Mouse (Mus musculus) embryonic facial prominence, embryonic 13.5 days (tissue): ENCODE results near the gene Adamts9. TPM values are rescaled to one million over a fixed set of nuclear protein-coding genes. Genes with fewer than 3 reads are reported as not detected.

Experiments used
- ATAC-seq: fragments of 200-750 bp; cut with Nextera tagmentation; 2 replicates; pipeline ENCODE4 v1.8.0; 2017; ENCODE audit warnings: low read depth; ENCODE audit not compliant: insufficient number of reproducible peaks, insufficient read depth, low FRiP score, low TSS enrichment
- H3K27ac ChIP-seq: fragments of 300-500 bp; sonication (generic); 2 replicates; pipeline ENCODE4 v1.5.1; 2015; ENCODE audit warnings: moderate library complexity, mild to moderate bottlenecking, inconsistent platforms
- H3K27me3 ChIP-seq: fragments of 300-500 bp; sonication (generic); 2 replicates; pipeline ENCODE4 v1.6.1; 2015; ENCODE audit warnings: mild to moderate bottlenecking, inconsistent platforms
- H3K36me3 ChIP-seq: fragments of 300-500 bp; sonication (generic); 2 replicates; pipeline ENCODE4 v1.6.1; 2015; ENCODE audit warnings: mild to moderate bottlenecking, inconsistent platforms
- H3K4me1 ChIP-seq: fragments of 300-500 bp; sonication (generic); 2 replicates; pipeline ENCODE4 v1.6.1; 2015; ENCODE audit warnings: inconsistent platforms
- H3K4me2 ChIP-seq: fragments of 300-500 bp; sonication (generic); 2 replicates; pipeline ENCODE4 v1.6.1; 2015; ENCODE audit warnings: moderate library complexity, mild to moderate bottlenecking, inconsistent platforms
- H3K4me3 ChIP-seq: fragments of 300-500 bp; sonication (generic); 2 replicates; pipeline ENCODE4 v1.5.1; 2015; ENCODE audit warnings: mild to moderate bottlenecking, inconsistent platforms
- H3K9ac ChIP-seq: fragments of 300-500 bp; sonication (generic); 2 replicates; pipeline ENCODE4 v1.6.1; 2015; ENCODE audit warnings: mild to moderate bottlenecking, inconsistent platforms
- H3K9me3 ChIP-seq: fragments of 300-500 bp; sonication (generic); 2 replicates; pipeline ENCODE4 v1.6.1; 2016; ENCODE audit warnings: inconsistent platforms
- WGBS: fragments of 180-500 bp; shearing (Covaris S2); methylation state at CpG from one replicate; pipeline ENCODE4 v1.1.7; 2015; ENCODE audit warnings: mixed read lengths; 5-methylcytosine and 5-hydroxymethylcytosine counted together
- polyA plus RNA-seq: library from polyadenylated mRNA; unstranded; fragments of >200 nt; fragmentation: Nextera tagmentation; extraction: Ambion mirVana; gene quantifications from 2 replicates; pipeline ENCODE4 v1.2.1, GENCODE M21; 2015

Adamts9 gene
- polyA plus RNA-seq, 1 experiment from 2014 or later = 6.3 TPM

DNA sequence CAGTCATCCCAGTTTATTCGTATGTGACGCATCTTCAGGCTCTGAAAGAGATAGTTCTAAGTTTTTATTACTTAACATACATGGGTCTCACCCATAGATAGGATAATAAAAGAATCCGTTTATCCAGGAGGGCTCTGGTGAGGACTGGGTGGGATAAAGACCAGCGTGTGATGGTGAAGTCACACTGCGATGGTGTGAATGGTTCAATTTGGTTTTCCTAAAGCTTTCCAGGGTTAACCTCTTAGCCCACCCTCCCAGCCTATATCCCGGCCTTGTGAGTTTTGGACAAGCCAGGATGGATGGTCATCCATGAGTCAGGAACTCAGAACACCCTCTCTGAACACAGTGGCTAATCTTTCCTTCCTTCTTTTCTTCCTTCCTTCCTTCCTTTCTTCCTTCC is 17.7 kb upstream of the Adamts9 start:
- no peak overlapping the region for H3K27ac ChIP-seq
- H3K27me3 ChIP-seq = no peaks in the 10 kb centered on the region
- H3K36me3 ChIP-seq = no peaks in the 10 kb centered on the region
- no peak overlapping the region for H3K9ac ChIP-seq
- H3K4me3 ChIP-seq = no peak overlapping the region
- H3K4me2 ChIP-seq = no peak overlapping the region
- peaks cover 6% of the 10 kb centered on the region; the same call in 1 of the 2 replicates for H3K4me1 ChIP-seq
- H3K9me3 ChIP-seq = no peaks in the 10 kb centered on the region
- 93% methylated on average over 6 of the region's 6 CpGs for whole genome bisulfite sequencing
- no peak for ATAC-seq

DNA sequence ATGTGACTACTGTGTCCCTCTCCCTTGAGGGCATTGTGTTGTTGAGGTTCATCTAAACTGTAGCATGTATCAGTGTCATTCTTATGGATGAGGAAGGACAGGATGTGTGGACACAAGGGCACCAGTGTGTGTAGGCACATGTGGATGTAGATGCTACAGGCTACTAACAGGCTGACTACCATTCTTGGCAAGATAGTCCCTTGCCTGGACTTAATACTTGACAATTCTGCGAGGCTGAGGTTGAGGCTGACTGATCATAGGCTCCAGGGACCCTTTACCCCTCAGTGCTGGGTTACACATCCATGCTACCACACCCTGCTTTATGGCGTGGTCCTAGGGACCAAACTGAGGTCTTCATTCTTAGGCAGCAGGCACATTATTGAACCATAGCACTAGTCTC is 16.1 kb upstream of the Adamts9 start:
- H3K4me1 ChIP-seq = peaks cover 6% of the 10 kb centered on the region; the same call in 1 of the 2 replicates
- no peaks in the 10 kb centered on the region for H3K9me3 ChIP-seq
- no peaks in the 10 kb centered on the region for H3K27me3 ChIP-seq
- no peaks in the 10 kb centered on the region for H3K36me3 ChIP-seq
- H3K4me3 ChIP-seq = no peak overlapping the region
- no peak overlapping the region for H3K4me2 ChIP-seq
- ATAC-seq = no peak
- 66% methylated on average over 2 of the region's 2 CpGs for WGBS
- H3K27ac ChIP-seq = no peak overlapping the region
- H3K9ac ChIP-seq = no peak overlapping the region

DNA sequence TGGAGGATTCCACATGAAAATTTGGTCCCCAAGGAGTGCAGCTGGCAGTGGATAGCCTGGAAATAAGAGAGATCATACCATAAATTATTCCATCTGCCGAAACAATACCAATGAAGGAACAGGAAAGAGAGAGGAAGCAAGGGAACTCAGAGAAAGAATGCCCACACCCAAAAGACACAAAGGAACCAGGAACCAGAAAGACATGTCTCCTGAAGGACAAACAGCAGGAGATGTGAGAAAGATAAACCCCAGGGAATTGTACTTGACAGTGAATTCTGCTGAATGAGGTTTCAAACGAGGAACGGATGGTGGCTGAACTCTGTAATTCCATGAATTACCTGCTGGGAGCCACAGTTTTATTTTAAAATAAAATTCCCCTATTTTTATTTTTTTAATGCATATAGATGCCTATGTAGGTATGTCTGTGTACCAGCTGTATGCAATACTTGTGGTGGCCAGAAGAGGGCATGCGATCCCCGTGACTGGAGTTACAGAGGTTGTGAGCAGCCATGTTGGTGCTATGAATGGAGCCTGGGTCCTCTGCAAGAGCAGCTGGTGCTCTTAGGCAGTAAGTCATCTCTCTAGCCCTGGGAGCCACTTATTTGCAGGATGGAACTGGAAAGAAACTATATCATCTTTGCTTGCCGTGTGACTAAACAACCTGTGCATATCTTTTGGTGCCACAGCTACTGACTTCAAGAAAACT is 4.2 kb upstream of the Adamts9 start:
- Histone ChIP-seq H3K9ac (no peak overlapping the region), H3K27ac (no peak overlapping the region), H3K4me3 (no peak overlapping the region), H3K4me2 (no peak overlapping the region), H3K36me3 (no peaks in the 10 kb centered on the region), H3K4me1 (peaks cover 12% of the 10 kb centered on the region; the same call in 1 of the 2 replicates), H3K27me3 (peaks cover 25% of the 10 kb centered on the region), H3K9me3 (peaks cover 6% of the 10 kb centered on the region; the same call in 1 of the 2 replicates)
- WGBS = 85% methylated on average over 6 of the region's 6 CpGs
- no peak for ATAC-seq

DNA sequence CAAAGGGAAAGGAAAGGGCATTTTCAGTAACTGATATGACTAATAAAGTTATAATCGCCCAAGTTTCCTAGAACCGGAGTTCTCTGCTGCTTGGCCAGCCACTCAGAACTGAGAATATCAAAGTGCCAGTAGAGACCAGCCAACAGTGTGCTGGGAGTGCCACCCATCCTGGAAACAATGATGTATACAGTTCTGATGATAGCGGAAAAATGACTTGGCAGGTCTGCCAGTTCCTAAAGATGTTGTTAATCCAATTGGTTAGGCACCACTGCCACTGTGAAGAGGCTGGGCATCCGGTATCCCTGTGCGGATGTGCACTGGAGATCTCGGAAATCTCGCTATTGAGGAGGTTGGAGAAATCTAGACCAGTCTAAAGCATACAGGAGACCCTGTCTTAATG is 1.4 kb upstream of the Adamts9 start:
- ATAC-seq = no peak
- WGBS = 43% methylated on average over 7 of the region's 7 CpGs
- Histone ChIP-seq H3K9ac (no peak overlapping the region), H3K27ac (no peak overlapping the region), H3K4me1 (peaks cover 33% of the 10 kb centered on the region), H3K4me2 (no peak overlapping the region), H3K4me3 (no peak overlapping the region), H3K36me3 (no peaks in the 10 kb centered on the region), H3K27me3 (peaks cover 25% of the 10 kb centered on the region), H3K9me3 (peaks cover 5% of the 10 kb centered on the region; the same call in 1 of the 2 replicates)

DNA sequence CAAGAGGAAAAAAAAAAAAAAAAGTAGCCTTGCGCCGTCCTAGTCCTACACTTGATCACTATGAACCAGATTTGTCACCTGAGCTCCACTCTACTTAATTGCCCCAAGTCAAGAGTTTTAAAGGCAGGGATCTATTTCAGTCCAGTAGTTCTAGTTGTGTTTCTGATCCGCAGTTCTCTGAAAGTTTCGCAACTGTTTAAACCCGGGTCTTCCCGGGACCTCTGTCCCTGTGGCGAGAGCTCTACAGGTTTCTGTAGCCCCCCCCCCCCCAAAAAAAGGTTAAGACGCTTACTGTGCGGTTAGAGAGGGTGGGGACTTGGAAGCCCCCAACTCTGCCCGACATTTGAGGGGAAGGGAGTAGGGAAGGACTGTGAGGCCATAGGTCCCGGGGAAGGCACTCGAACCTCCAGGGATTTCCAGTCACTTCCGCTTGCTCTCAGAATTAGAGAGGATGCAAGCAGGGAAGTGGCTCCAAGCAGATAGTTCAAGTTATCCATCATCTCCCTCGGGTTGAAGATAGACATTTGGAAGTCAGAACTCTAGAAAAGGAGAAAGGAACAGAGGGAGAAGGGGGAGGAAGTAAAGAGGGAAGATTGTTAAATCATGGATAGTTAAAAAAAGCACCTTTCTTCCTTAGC is 875 bp upstream of the Adamts9 start:
- no peak for ATAC-seq
- H3K9me3 ChIP-seq = 0 out of 2 replicates have a peak, but pooled peaks cover 2% of the 10 kb centered on the region
- peaks cover 25% of the 10 kb centered on the region for H3K27me3 ChIP-seq
- peaks cover 34% of the 10 kb centered on the region for H3K4me1 ChIP-seq
- H3K4me3 ChIP-seq = peak overlapping the region; percentile 64
- H3K36me3 ChIP-seq = no peaks in the 10 kb centered on the region
- WGBS = 4% methylated on average over 14 of the region's 14 CpGs
- H3K4me2 ChIP-seq = peak overlapping the region; percentile 97
- no peak overlapping the region for H3K27ac ChIP-seq
- peak overlapping the region; percentile 77; the same call in 1 of the 2 replicates for H3K9ac ChIP-seq

DNA sequence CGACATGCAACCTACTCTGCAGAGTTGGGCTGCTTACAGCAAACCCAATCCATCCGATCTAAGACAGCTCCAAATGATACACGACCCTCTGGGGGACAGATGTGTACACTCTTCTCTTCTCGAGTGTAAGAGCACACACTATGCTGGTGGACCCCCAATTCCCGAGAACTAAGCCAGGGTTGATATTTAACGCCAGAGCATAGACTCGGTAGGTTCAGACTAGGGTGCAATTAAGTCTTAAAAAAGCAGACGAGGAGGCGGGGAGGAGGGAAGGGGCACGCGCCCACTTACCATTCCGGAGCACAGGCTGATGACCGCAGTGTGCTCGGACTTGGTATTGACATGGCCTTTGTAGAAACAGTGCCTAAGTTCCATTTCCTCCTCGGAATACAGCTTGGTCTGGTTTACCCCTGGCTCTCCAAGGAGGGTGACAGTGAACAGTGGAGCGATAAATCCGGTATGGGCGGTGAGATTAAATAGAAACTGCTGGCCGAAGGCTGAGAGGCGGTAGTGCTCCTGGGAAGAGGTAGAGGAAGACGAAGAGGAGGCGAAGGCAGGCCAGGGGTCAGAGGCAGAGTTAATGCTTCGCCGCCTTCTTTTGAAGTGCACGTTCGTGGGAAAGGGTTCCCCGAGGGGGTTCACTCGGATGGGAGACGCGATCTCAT is 1.4 kb downstream of the Adamts9 start:
- H3K9me3 ChIP-seq = no peaks in the 10 kb centered on the region
- peak overlapping the region; percentile 77 for H3K9ac ChIP-seq
- WGBS = under 1% methylated on average over 30 of the region's 30 CpGs
- 0 out of 2 replicates have a peak, but pooled peaks cover 2% of the 10 kb centered on the region for H3K36me3 ChIP-seq
- H3K4me1 ChIP-seq = peaks cover 34% of the 10 kb centered on the region
- ATAC-seq = peak; percentile 27; the same call in 1 of the 2 replicates
- peak overlapping the region; percentile 97 for H3K4me2 ChIP-seq
- peak overlapping the region; percentile 64 for H3K4me3 ChIP-seq
- H3K27me3 ChIP-seq = peaks cover 25% of the 10 kb centered on the region
- H3K27ac ChIP-seq = peak overlapping the region; percentile 73

DNA sequence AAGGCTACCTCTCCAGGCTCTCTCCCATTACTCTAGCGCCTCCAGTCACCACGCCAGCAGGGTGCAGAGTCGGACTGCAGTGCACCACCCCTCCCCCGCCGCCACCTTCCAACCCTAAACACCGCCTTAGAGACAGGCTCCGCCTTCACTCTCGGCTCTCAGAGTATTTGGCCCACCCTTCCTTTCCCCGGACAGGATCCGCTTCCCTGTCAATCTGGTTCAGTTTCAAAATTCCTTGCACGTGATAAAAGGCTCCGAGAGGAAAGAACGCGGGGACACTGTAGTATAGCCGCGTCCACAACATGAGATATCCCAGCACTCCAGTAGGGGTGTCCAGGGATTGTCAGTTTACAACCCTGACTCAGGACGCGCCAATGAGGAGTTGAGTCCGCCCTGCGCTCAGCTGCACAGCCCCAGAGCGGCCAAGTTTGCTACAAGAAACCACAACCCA is 2.0 kb downstream of the Adamts9 start:
- Histone ChIP-seq H3K4me2 (peak overlapping the region; percentile 97), H3K9ac (peak overlapping the region; percentile 77), H3K9me3 (no peaks in the 10 kb centered on the region), H3K27me3 (peaks cover 25% of the 10 kb centered on the region), H3K36me3 (0 out of 2 replicates have a peak, but pooled peaks cover 4% of the 10 kb centered on the region), H3K27ac (peak overlapping the region; percentile 73), H3K4me3 (peak overlapping the region; percentile 64), H3K4me1 (peaks cover 34% of the 10 kb centered on the region)
- peak; percentile 76 for ATAC-seq
- 0% methylated on average over 21 of the region's 21 CpGs for WGBS

DNA sequence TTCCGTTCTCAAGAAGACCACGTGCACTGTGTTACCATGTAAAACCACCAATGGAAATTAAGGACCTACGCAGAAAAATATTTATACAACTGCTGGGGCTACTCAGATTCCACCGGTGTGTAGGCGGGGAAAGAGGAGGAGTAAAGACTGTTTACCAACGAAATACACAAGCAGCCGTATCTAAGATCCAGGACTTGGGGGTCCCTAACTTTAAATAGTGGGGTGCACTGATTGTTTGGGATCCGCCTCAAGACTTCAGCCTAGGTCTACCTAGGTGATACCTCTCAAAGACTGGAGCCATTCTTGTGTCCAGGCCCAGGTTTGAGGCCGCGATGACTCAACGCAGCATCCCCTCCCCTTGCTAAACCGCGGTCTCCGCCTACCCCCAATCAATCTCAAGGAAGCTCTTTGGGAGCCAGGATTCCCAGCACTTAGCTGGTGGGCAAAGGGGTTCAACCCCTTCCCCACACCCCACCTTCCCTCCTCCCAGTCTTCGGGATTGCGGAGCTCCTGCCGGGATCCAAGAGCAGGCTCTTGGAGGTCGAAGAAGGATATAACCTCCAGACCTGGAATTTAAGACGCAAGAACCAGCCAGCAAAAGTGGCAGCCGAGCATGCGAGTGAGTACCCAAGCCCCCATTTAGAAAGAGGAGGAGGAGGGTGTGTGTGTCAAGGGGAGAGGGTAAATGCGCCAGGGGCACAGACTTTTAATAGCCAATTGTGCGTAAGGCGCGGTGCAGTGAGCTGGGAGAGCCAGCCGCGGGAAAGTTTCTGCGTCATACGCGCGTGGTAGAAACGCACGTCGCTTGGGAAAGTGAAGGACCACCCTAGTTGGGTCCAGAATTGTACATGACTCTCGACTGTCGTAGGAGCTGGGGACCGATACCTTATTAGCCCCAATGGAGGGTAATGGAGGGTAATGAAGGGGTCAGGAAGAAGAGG is 2.8 kb downstream of the Adamts9 start:
- Histone ChIP-seq H3K36me3 (0 out of 2 replicates have a peak, but pooled peaks cover 4% of the 10 kb centered on the region), H3K9ac (peak overlapping the region; percentile 77), H3K27ac (peak overlapping the region; percentile 73), H3K27me3 (peaks cover 21% of the 10 kb centered on the region), H3K9me3 (no peaks in the 10 kb centered on the region), H3K4me2 (peak overlapping the region; percentile 97), H3K4me3 (peak overlapping the region; percentile 64), H3K4me1 (peaks cover 34% of the 10 kb centered on the region)
- ATAC-seq = peak; percentile 35; the same call in 1 of the 2 replicates
- under 1% methylated on average over 37 of the region's 37 CpGs for WGBS

DNA sequence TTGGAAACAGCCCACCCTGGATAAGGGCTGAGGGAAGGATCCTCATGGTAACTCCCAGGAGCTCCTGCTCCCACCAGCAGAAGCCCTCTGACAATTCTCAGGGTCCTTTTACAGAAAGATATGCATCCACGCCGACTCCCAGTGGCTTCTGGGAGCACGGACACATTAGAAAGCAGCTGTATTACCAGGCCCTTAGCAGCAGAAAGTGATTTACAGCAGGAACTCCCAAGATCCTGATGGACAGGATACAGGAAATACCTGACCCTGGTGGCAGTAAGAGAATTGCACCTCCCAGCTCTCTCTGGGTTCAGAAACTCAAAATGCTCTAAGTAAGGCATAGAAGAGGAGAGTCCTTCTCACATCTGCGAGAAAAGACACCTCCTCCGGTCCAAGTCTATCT is 15.0 kb downstream of the Adamts9 start:
- peaks cover 11% of the 10 kb centered on the region for H3K4me1 ChIP-seq
- no peak overlapping the region for H3K4me3 ChIP-seq
- H3K36me3 ChIP-seq = 0 out of 2 replicates have a peak, but pooled peaks cover 3% of the 10 kb centered on the region
- ATAC-seq = no peak
- no peaks in the 10 kb centered on the region for H3K27me3 ChIP-seq
- no peak overlapping the region for H3K4me2 ChIP-seq
- H3K9ac ChIP-seq = no peak overlapping the region
- 80% methylated on average over 5 of the region's 5 CpGs for WGBS
- no peaks in the 10 kb centered on the region for H3K9me3 ChIP-seq
- no peak overlapping the region for H3K27ac ChIP-seq

DNA sequence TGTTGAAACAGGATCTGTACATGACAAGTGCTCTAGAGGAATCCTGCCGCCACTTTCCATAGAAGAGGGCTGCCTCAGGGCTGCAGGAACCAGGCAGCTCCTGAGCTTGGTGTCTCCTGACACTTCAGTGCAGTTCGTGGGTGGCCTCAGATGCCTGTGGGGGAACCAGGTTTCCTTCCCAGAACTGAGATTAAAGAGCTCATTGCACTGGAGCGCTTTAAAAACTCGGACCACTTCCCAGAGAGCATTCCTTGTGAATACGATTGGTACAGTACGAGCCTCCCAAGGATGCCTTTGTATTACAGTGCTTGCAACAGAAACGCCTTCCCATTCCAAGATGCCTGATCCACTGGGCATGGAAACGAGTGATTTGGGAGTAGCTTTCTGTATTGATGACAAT is 18.8 kb downstream of the Adamts9 start:
- no peaks in the 10 kb centered on the region for H3K36me3 ChIP-seq
- no peaks in the 10 kb centered on the region for H3K27me3 ChIP-seq
- H3K4me2 ChIP-seq = no peak overlapping the region
- no peak overlapping the region for H3K4me3 ChIP-seq
- H3K9ac ChIP-seq = no peak overlapping the region
- peaks cover 13% of the 10 kb centered on the region for H3K4me1 ChIP-seq
- WGBS = 36% methylated on average over 8 of the region's 8 CpGs
- H3K9me3 ChIP-seq = no peaks in the 10 kb centered on the region
- ATAC-seq = no peak
- no peak overlapping the region for H3K27ac ChIP-seq

DNA sequence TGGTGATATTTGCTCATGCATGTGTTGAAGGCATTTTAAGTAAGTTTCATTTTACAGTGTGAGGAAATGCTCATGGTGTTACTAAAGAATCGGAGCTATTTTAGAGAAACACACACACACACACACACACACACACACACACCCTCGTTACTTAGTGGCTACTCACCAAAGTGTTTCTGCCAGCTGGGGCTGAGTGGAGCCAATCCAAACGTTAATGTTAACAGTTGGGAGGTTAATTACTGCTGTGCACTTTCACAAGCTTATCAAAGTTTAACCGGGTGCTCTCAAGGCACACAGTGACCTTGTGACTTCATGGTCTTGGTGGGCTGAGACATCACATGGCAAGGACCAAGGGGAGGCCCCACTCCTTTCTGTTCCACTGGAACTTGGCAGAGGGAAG is 21.4 kb downstream of the Adamts9 start:
- H3K9ac ChIP-seq = no peak overlapping the region
- no peaks in the 10 kb centered on the region for H3K27me3 ChIP-seq
- H3K4me2 ChIP-seq = no peak overlapping the region
- no peaks in the 10 kb centered on the region for H3K36me3 ChIP-seq
- no peaks in the 10 kb centered on the region for H3K9me3 ChIP-seq
- H3K4me3 ChIP-seq = no peak overlapping the region
- no peak overlapping the region for H3K27ac ChIP-seq
- H3K4me1 ChIP-seq = peaks cover 13% of the 10 kb centered on the region
- WGBS = 47% methylated on average over 4 of the region's 4 CpGs
- ATAC-seq = no peak
